Mouse (Mus musculus) midbrain, postnatal 0 days (tissue): ENCODE measurements around the gene Naa38. TPM values are rescaled to one million over a fixed set of nuclear protein-coding genes. Genes with fewer than 3 reads are reported as not detected.
A peak's percentile ranks its signal among the peaks of the same experiment; 100 is the strongest.

ENCODE experiments used
- ATAC-seq: fragments of 200-750 bp; cut with Nextera tagmentation; 2 replicates; pipeline ENCODE4 v1.8.0; 2017; ENCODE audit warnings: moderate number of reproducible peaks, mild to moderate bottlenecking, moderate TSS enrichment, moderate library complexity; ENCODE audit not compliant: low FRiP score
- DNase-seq: peaks from one replicate; pipeline ENCODE4 v3.0.0-alpha.2; 2015; ENCODE audit warnings: low spot score
- H3K27ac ChIP-seq: fragments of 300-500 bp; sonication (generic); 2 replicates; pipeline ENCODE4 v1.5.1; 2014; ENCODE audit warnings: low read depth, mild to moderate bottlenecking, low read length, mixed read lengths
- H3K27me3 ChIP-seq: fragments of 300-500 bp; sonication (generic); 2 replicates; pipeline ENCODE4 v1.6.1; 2014; ENCODE audit warnings: low read length, control low read depth, mixed read lengths; ENCODE audit not compliant: insufficient read depth
- H3K36me3 ChIP-seq: fragments of 300-500 bp; sonication (generic); 2 replicates; pipeline ENCODE4 v1.6.1; 2014; ENCODE audit warnings: low read length, control low read depth, mixed read lengths; ENCODE audit not compliant: insufficient read depth
- H3K4me1 ChIP-seq: fragments of 300-500 bp; sonication (generic); 2 replicates; pipeline ENCODE4 v1.6.1; 2014; ENCODE audit warnings: mild to moderate bottlenecking, control low read depth, antibody characterized with exemption, low read length, mixed read lengths; ENCODE audit not compliant: insufficient read depth
- H3K4me2 ChIP-seq: fragments of 300-500 bp; sonication (generic); 2 replicates; pipeline ENCODE4 v1.6.1; 2014; ENCODE audit warnings: low read depth, mild to moderate bottlenecking, low read length, mixed read lengths; ENCODE audit not compliant: poor library complexity, severe bottlenecking
- H3K4me3 ChIP-seq: fragments of 300-500 bp; sonication (generic); 2 replicates; pipeline ENCODE4 v1.5.1; 2014; ENCODE audit warnings: low read depth, mild to moderate bottlenecking, low read length, moderate library complexity
- H3K9ac ChIP-seq: fragments of 300-500 bp; sonication (generic); replicated peaks from 2 replicates; pipeline ENCODE4 v1.6.1; 2014; ENCODE audit warnings: mild to moderate bottlenecking, low read length, moderate library complexity, mixed read lengths; ENCODE audit not compliant: poor library complexity, severe bottlenecking
- H3K9me3 ChIP-seq: fragments of 300-500 bp; sonication (generic); 2 replicates; pipeline ENCODE4 v1.6.1; 2016; ENCODE audit warnings: low read length, control low read depth
- CTCF ChIP-seq: IDR thresholded peaks from 2 replicates; pipeline ENCODE4 v1.5.1; 2016; ENCODE audit warnings: antibody characterized with exemption, mild to moderate bottlenecking
- WGBS: fragments of 180-500 bp; shearing (Covaris S2); extraction: QIAGEN DNeasy Blood & Tissue Kit; methylation state at CpG from one replicate; pipeline ENCODE4 v1.1.7; 2014; 5-methylcytosine and 5-hydroxymethylcytosine counted together
- polyA plus RNA-seq: library from polyadenylated mRNA; unstranded; fragments of >200 nt; fragmentation: Nextera tagmentation; extraction: Ambion mirVana; gene quantifications from 2 replicates; pipeline ENCODE4 v1.2.1, GENCODE M21; 2015
- total RNA-seq: library from RNA; depleted of rRNA; stranded (reverse); fragments of >200 nt; gene quantifications from 2 replicates; pipeline ENCODE4 v1.2.3, GENCODE M21; 2014

The Naa38 gene
- total and polyA plus RNA-seq, 2 experiments from 2014 or later, result 95.9 to 120 TPM

DNA sequence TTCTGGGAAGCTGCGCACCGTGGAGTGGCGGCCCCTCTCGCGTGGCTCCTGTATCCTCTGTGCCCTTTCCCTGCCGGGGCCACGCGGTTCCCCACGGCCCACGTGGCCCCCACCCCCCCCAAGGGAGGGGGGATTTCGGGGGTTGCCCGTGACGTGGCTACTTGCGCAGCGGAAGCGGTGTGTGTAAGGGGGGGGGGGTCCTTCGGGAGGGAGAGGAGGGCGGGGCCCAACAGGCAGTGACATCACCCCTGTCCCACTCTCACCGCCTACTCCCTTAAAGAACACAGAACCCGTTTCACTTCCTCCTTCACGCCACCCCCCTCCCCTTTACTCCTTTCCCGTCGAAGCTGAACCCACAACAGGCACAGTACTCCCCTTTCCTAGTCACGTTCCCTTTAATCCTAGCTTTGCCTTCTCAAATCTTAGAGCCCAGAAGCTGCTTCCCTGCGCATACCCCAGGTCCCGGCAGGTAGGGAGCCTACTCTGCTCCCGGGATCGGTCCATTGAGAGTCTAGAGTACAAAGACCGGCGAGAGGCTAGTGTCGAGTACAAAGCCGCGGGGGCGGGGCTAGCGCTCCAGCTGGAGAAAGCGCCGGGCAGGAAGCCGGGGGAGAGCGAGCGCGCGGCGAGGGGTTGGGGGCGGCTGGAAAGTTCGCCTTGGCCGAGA is 14.2 kb downstream of the Naa38 start:
- TF ChIP-seq CTCF, result no peak
- Histone ChIP-seq H3K27ac (peak overlapping the region; percentile 89), H3K4me1 (peaks cover 31% of the 10 kb centered on the region), H3K4me3 (peak overlapping the region; percentile 73), H3K9me3 (no peaks in the 10 kb centered on the region), H3K27me3 (no peaks in the 10 kb centered on the region), H3K36me3 (peaks cover 40% of the 10 kb centered on the region), H3K9ac (peak overlapping the region; percentile 98), H3K4me2 (peak overlapping the region; percentile 94)
- under 1% methylated on average over 39 of the region's 46 CpGs for WGBS
- ATAC-seq (peak; percentile 11; the same call in 1 of the 2 replicates), DNase-seq (peak; percentile 84)

DNA sequence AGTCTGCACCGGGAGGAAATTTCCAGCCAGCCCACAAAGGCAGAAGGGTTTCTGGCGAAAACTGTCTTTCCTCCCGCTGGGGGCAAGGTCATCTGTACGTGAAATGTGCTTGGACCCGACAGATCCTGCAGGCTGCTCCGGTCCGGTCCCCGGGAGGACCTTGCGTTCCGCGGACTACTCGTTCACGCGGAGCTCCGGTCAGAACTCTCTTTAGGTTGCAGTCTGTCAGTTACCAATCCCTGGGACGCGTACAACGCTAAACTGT is 14.7 kb downstream of the Naa38 start:
- WGBS, result under 1% methylated on average over 18 of the region's 18 CpGs
- TF ChIP-seq CTCF, result no peak
- Histone ChIP-seq H3K27ac (peak overlapping the region; percentile 89), H3K4me2 (peak overlapping the region; percentile 94), H3K36me3 (peaks cover 35% of the 10 kb centered on the region), H3K4me1 (peaks cover 34% of the 10 kb centered on the region), H3K4me3 (peak overlapping the region; percentile 73), H3K9ac (peak overlapping the region; percentile 98), H3K27me3 (no peaks in the 10 kb centered on the region), H3K9me3 (no peaks in the 10 kb centered on the region)
- no peak for DNase-seq
- ATAC-seq, result no peak

DNA sequence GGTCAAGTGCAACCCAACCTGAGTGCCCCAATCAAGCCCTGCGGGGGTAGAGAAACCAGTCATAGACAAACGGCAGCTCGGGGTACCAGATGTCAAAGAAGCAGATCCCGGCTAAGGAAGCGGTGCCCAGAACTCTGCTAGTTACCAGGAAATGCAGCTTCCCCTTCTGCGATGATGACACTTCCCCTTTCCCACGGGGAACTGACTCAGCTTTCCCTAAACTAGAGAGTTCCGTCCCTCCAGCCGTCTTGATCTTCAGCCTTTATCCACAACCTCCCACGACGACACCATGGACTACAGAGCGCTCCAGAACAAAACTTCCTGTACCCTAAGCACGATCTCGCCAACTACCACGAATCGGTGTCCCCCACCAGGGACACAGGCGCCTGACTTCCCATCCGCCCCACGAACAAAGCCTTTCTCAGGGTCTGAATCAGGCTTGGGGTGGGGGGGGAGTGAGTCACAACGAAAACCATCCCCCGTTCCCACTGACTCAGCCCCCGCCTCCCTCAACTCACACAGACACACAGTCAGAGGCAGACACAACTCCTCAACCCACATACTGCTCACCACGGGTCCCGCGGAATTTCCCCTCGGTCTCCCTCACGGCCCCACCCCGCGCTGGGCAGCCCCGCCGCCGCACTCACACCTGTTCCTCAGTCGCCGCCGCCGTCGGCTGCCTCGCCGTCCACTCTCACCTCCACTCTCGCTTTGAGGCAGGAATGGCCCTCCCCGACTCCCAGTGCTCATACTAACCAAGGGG is 15.2 kb downstream of the Naa38 start:
- H3K27ac ChIP-seq, result peak overlapping the region; percentile 89
- H3K9ac ChIP-seq, result peak overlapping the region; percentile 98
- H3K27me3 ChIP-seq, result no peaks in the 10 kb centered on the region
- peak overlapping the region; percentile 94 for H3K4me2 ChIP-seq
- H3K36me3 ChIP-seq, result peaks cover 30% of the 10 kb centered on the region
- DNase-seq (no peak), ATAC-seq (no peak; the same call in 1 of the 2 replicates)
- TF ChIP-seq CTCF, result no peak
- H3K4me1 ChIP-seq, result peaks cover 35% of the 10 kb centered on the region
- no peaks in the 10 kb centered on the region for H3K9me3 ChIP-seq
- peak overlapping the region; percentile 73 for H3K4me3 ChIP-seq
- under 1% methylated on average over 41 of the region's 41 CpGs for WGBS

DNA sequence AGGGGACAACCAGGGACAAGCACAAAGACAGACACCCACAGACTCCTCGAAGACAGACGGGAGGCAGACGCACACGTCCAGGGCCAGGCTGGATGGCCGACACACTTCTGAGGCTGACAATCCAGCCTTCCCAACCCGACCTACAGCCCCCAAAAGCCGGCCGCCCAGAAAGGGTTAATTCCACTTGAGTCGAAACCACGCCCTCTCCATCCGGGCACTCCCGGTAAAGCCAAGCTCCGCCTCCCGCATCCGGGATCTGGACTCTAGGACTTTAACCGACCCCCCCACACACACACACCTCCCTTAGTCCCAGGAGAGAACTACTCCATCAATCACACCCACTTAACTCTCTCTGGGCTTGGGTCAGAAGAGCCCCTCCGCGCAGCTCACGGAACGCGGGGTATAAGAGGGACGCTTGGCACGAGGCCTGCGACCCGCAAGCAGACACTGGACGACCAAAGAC is 15.8 kb downstream of the Naa38 start:
- Histone ChIP-seq H3K27ac (peak overlapping the region; percentile 89), H3K9me3 (no peaks in the 10 kb centered on the region), H3K36me3 (peaks cover 24% of the 10 kb centered on the region), H3K27me3 (no peaks in the 10 kb centered on the region), H3K9ac (peak overlapping the region; percentile 98), H3K4me1 (peaks cover 35% of the 10 kb centered on the region), H3K4me3 (peak overlapping the region; percentile 73), H3K4me2 (peak overlapping the region; percentile 94)
- peak; percentile 99 for DNase-seq
- WGBS, result 0% methylated on average over 26 of the region's 26 CpGs
- peak; percentile 62 for ATAC-seq
- TF ChIP-seq CTCF, result no peak

DNA sequence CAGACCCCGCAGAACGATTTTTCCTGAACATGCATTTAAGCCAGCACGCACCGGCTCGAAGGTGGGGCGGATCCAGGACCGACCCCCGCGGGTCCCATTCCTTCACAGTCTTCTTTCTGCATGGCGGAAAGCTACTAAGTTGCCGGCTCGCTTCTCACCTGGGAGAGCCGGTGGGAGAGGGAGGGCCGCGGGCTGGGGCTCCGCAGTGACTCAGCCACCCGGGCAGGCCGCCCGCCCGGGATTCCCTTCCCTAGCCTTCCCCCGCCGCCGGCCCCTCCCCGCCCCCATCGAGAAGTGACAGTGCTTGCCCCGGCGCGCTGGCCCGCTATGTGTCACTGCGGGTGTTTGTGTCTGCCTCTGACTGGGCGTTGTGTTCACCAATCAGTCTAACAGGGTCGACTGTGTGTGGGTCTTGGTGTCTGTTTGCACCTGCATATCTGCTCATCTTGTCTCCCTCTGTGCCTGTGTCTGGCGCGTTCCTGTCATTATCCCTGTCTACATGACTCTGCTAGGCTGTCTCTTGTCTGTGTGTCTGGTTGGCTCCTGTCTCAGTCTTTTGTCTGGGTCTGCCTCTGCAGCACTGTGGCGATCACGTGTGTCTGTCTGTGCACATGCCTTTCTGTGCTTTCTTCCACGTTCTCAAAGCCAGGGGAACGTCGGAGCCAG is 16.4 kb downstream of the Naa38 start:
- ATAC-seq, result no peak
- peaks cover 35% of the 10 kb centered on the region for H3K4me1 ChIP-seq
- H3K4me3 ChIP-seq, result peak overlapping the region; percentile 73
- H3K9ac ChIP-seq, result peak overlapping the region; percentile 98
- H3K4me2 ChIP-seq, result peak overlapping the region; percentile 94
- DNase-seq, result peak; percentile 61
- TF ChIP-seq CTCF, result no peak
- no peaks in the 10 kb centered on the region for H3K9me3 ChIP-seq
- H3K27me3 ChIP-seq, result no peaks in the 10 kb centered on the region
- H3K27ac ChIP-seq, result peak overlapping the region; percentile 89
- WGBS, result under 1% methylated on average over 39 of the region's 39 CpGs
- H3K36me3 ChIP-seq, result peaks cover 18% of the 10 kb centered on the region
